Comparison of ENCODE assay signal across 10 mouse cellular contexts in genomic region chr5:9954652-9955051, GRCm38 (mm10).
DNase-seq lines count a peak whose midpoint lies in the region; ATAC-seq and TF ChIP-seq lines count a peak whose summit lies in the region.
"Had no signal": no experiment of that assay in that cellular context is flagged by ENCODE, and none has a peak within 500 bp of the region (broad histone marks: within the 10 kb centered on the region; RNA-seq: fewer than 3 reads in every experiment).

No protein-coding gene starts in this region.

- H3K4me1 ChIP-seq in hindbrain, embryonic 10.5 days (replicated peaks) = no peaks in the 10 kb centered on the region
- H3K4me1 ChIP-seq in hindbrain, embryonic 13.5 days (replicated peaks) = no peaks in the 10 kb centered on the region
- no peaks in the 10 kb centered on the region for H3K4me1 ChIP-seq in ES-Bruce4 (ENCODE audit: control insufficient read depth, insufficient read depth, low read length)
- no peaks in the 10 kb centered on the region for H3K4me1 ChIP-seq in thymus, adult 2 months (replicated peaks; ENCODE audit: control insufficient read depth, insufficient read depth, low read length)
- H3K4me1 ChIP-seq: embryonic facial prominence, embryonic 12.5 days; limb, embryonic 13.5 days had no signal

- no peaks in the 10 kb centered on the region for H3K27me3 ChIP-seq in hindbrain, embryonic 10.5 days (ENCODE audit: insufficient read depth, poor library complexity, severe bottlenecking)
- no peaks in the 10 kb centered on the region for H3K27me3 ChIP-seq in hindbrain, embryonic 13.5 days
- H3K27me3 ChIP-seq in ES-Bruce4 (ENCODE audit: control insufficient read depth, insufficient read depth, low read length, poor library complexity, severe bottlenecking) = no peaks in the 10 kb centered on the region
- H3K27me3 ChIP-seq in thymus, adult 2 months (ENCODE audit: control insufficient read depth, insufficient read depth, low read length) = no peaks in the 10 kb centered on the region
- H3K27me3 ChIP-seq: embryonic facial prominence, embryonic 12.5 days; limb, embryonic 13.5 days had no signal

- no peak for TF ChIP-seq EP300 in ES-Bruce4 (IDR thresholded peaks at IDR 0.05; ENCODE audit: insufficient read depth, low read depth, low read length)

- H3K36me3 ChIP-seq in hindbrain, embryonic 10.5 days = no peaks in the 10 kb centered on the region
- H3K36me3 ChIP-seq in hindbrain, embryonic 13.5 days = no peaks in the 10 kb centered on the region
- H3K36me3 ChIP-seq in ES-Bruce4 (ENCODE audit: control insufficient read depth, insufficient read depth, low read length, poor library complexity, severe bottlenecking) = no peaks in the 10 kb centered on the region
- H3K36me3 ChIP-seq in thymus, adult 2 months (ENCODE audit: control insufficient read depth, insufficient read depth, low read length) = no peaks in the 10 kb centered on the region
- H3K36me3 ChIP-seq: embryonic facial prominence, embryonic 12.5 days; limb, embryonic 13.5 days had no signal

- peak; percentile 40 for DNase-seq in hindbrain, embryonic 10.5 days (ENCODE audit: low spot score)
- peak; percentile 6 for DNase-seq in c-Kit-positive CD71-negative TER-119-negative erythroid progenitor cells, embryonic 14.5 days (ENCODE audit: low read depth)
- DNase-seq in kidney, postnatal 10 days = peak; percentile 8
- no peak for DNase-seq in gastrocnemius, postnatal 14 days
- DNase-seq in thymus, adult 2 months = no peak
- no peak for DNase-seq in thymus, adult 18-20 months

- no peaks in the 10 kb centered on the region for H3K9me3 ChIP-seq in hindbrain, embryonic 10.5 days
- H3K9me3 ChIP-seq in hindbrain, embryonic 13.5 days = no peaks in the 10 kb centered on the region
- no peaks in the 10 kb centered on the region for H3K9me3 ChIP-seq in ES-Bruce4 (replicated peaks; ENCODE audit: control insufficient read depth, insufficient read depth, low read length, poor library complexity, severe bottlenecking)
- H3K9me3 ChIP-seq: embryonic facial prominence, embryonic 12.5 days; limb, embryonic 13.5 days had no signal

- no peak for ATAC-seq in hindbrain, embryonic 13.5 days (ENCODE audit: low FRiP score)

- no peak overlapping the region for H3K27ac ChIP-seq in hindbrain, embryonic 10.5 days
- no peak overlapping the region for H3K27ac ChIP-seq in hindbrain, embryonic 13.5 days
- no peak overlapping the region for H3K27ac ChIP-seq in ES-Bruce4 (ENCODE audit: insufficient read depth, low read length)
- no peak overlapping the region for H3K27ac ChIP-seq in thymus, adult 2 months (ENCODE audit: control insufficient read depth, insufficient read depth, low read length)
- H3K27ac ChIP-seq: embryonic facial prominence, embryonic 12.5 days; limb, embryonic 13.5 days had no signal

- TF ChIP-seq POLR2A in ES-Bruce4 (IDR thresholded peaks at IDR 0.05; ENCODE audit: insufficient read depth, low read length) = no peak
- TF ChIP-seq POLR2A in thymus, adult 2 months (IDR thresholded peaks at IDR 0.05; ENCODE audit: control insufficient read depth, extremely low read depth, insufficient read depth, low read length, poor library complexity) = no peak

- WGBS in hindbrain, embryonic 10.5 days = 21% methylated on average over 3 of the region's 3 CpGs
- 21% methylated on average over 3 of the region's 3 CpGs for WGBS in hindbrain, embryonic 13.5 days
- WGBS in thymus, adult 2 months = 24% methylated on average over 3 of the region's 3 CpGs

- no peak overlapping the region for H3K4me3 ChIP-seq in hindbrain, embryonic 10.5 days
- no peak overlapping the region for H3K4me3 ChIP-seq in hindbrain, embryonic 13.5 days
- H3K4me3 ChIP-seq in ES-Bruce4 (ENCODE audit: low read depth, low read length) = no peak overlapping the region
- no peak overlapping the region for H3K4me3 ChIP-seq in thymus, adult 2 months (ENCODE audit: control insufficient read depth, insufficient read depth, low read length)
- H3K4me3 ChIP-seq: embryonic facial prominence, embryonic 12.5 days; limb, embryonic 13.5 days had no signal

- TF ChIP-seq CTCF in ES-Bruce4 (IDR thresholded peaks at IDR 0.05; ENCODE audit: low read depth, low read length) = peak; percentile 13
- TF ChIP-seq CTCF in thymus, adult 2 months (IDR thresholded peaks at IDR 0.05; ENCODE audit: borderline replicate concordance, control insufficient read depth, extremely low read depth, insufficient read depth, low read length, poor library complexity) = no peak

- intact Hi-C loops in gastrocnemius, postnatal 14 days (cut with DNase I; ENCODE audit: low total_unique reads) = no loop called here

- no peak overlapping the region for H3K4me2 ChIP-seq in hindbrain, embryonic 13.5 days
- H3K4me2 ChIP-seq: embryonic facial prominence, embryonic 12.5 days; limb, embryonic 13.5 days had no signal

- H3K9ac ChIP-seq in hindbrain, embryonic 13.5 days = no peak overlapping the region
- H3K9ac ChIP-seq in ES-Bruce4 (ENCODE audit: low read depth, poor library complexity, severe bottlenecking) = no peak overlapping the region
- H3K9ac ChIP-seq: embryonic facial prominence, embryonic 12.5 days; limb, embryonic 13.5 days had no signal

Comparison
In these comparisons a context has a peak if more than half of its experiments do, and no peak if none do; other contexts are left out.
1. DNase-seq: peak in hindbrain, embryonic 10.5 days (single experiment), c-Kit-positive CD71-negative TER-119-negative erythroid progenitor cells, embryonic 14.5 days (single experiment) and kidney, postnatal 10 days (single experiment); none in gastrocnemius, postnatal 14 days (single experiment), thymus, adult 2 months (single experiment) and thymus, adult 18-20 months (0 of 2).